Mouse (Mus musculus): ENCODE results near the gene Pou2f1.

DNA sequence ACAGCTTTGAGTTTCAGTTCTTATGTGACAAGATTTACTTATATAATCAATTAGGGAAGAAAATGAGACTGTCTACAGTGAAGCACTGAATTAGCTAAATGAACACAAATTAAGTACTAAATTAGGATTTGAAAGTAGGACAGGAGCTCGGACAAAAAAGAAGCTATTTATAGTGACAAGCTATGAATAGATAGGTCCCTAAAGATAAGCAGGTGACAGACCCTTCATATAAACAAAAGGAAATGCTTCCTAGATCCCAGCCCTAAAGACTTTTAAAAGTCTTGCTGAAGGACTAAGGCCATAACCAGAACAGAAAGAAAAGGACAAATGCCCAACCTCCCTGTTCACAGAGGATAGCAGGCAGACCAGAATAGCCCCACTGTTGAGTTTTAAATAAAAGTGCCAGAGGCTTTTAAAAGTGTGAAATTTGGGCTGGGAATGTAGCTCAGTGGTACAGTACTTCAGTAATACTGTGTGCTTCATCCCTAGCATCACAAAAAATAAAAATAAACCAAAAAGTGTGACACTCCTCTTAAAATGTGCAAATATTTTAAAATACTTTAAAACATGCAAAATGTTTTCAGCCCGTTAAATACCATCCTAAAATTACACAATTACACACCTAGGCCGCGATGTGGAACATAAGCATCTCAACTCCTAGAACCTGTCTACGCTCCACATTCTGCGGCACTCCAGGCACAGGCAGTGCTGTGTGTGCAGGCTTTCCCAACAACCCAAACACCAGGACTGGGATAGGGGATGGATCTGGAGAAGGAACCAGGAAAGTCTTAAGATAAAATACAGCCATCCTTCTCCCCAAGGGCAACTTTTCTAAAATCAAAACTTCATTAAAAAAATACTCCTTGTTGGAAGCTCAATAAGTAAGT is 9.0 kb downstream of the Pou2f1 start:
- no peak for TF ChIP-seq CTCF (IDR thresholded peaks at IDR 0.05; ENCODE audit: extremely low read depth, insufficient read depth, low read length)
- TF ChIP-seq POLR2A (IDR thresholded peaks at IDR 0.05; ENCODE audit: extremely low read depth, insufficient read depth, low read length): no peak
